Mouse (Mus musculus): ENCODE measurements around the gene Klhl3. TPM values are rescaled to one million over a fixed set of nuclear protein-coding genes. Genes with fewer than 3 reads are reported as not detected.
A peak's percentile ranks its signal among the peaks of the same experiment; 100 is the strongest.

Gene Klhl3
- polyA plus RNA-seq, 1 experiment from 2014 or later: 0.91 TPM

- H3K27ac ChIP-seq: no peak overlapping the region
- no peak overlapping the region for H3K4me3 ChIP-seq (replicated peaks)
- WGBS (ENCODE audit: insufficient replicate concordance): 62% methylated on average over 6 of the region's 6 CpGs
- no peak for ATAC-seq (ENCODE audit: low read depth)
- H3K27me3 ChIP-seq: no peaks in the 10 kb centered on the region
- H3K9ac ChIP-seq: no peak overlapping the region
- no peak for DNase-seq
- H3K4me2 ChIP-seq: no peak overlapping the region
- H3K9me3 ChIP-seq (replicated peaks): no peaks in the 10 kb centered on the region
- no peaks in the 10 kb centered on the region for H3K4me1 ChIP-seq (replicated peaks)
- H3K36me3 ChIP-seq: no peaks in the 10 kb centered on the region
Measured at GRCm38 (mm10) chr13:58017298-58017697, 96.1 kb downstream of the Klhl3 start.

- no peak overlapping the region for H3K4me3 ChIP-seq (replicated peaks)
- 54% methylated on average over 14 of the region's 14 CpGs for WGBS (ENCODE audit: insufficient replicate concordance)
- no peaks in the 10 kb centered on the region for H3K36me3 ChIP-seq
- H3K4me2 ChIP-seq: no peak overlapping the region
- ATAC-seq (ENCODE audit: low read depth): no peak
- H3K9me3 ChIP-seq (replicated peaks): no peaks in the 10 kb centered on the region
- no peak overlapping the region for H3K27ac ChIP-seq
- H3K4me1 ChIP-seq (replicated peaks): no peaks in the 10 kb centered on the region
- DNase-seq: peak; percentile 6
- no peaks in the 10 kb centered on the region for H3K27me3 ChIP-seq
- no peak overlapping the region for H3K9ac ChIP-seq
Measured at GRCm38 (mm10) chr13:58012067-58012925, 101.1 kb downstream of the Klhl3 start.

- Histone ChIP-seq H3K4me3 (replicated peaks) (no peak overlapping the region), H3K27ac (no peak overlapping the region), H3K36me3 (no peaks in the 10 kb centered on the region), H3K4me1 (replicated peaks) (no peaks in the 10 kb centered on the region), H3K9me3 (replicated peaks) (no peaks in the 10 kb centered on the region), H3K27me3 (no peaks in the 10 kb centered on the region), H3K4me2 (no peak overlapping the region), H3K9ac (no peak overlapping the region)
- DNase-seq: no peak
- ATAC-seq (ENCODE audit: low read depth): no peak
- 41% methylated on average over 2 of the region's 2 CpGs for WGBS (ENCODE audit: insufficient replicate concordance)
Measured at GRCm38 (mm10) chr13:58011526-58011925, 101.9 kb downstream of the Klhl3 start.

GRCm38 (mm10) chr13:58010416-58010815, 103.0 kb downstream of the Klhl3 start:
- no peak overlapping the region for H3K4me2 ChIP-seq
- ATAC-seq (ENCODE audit: low read depth) (no peak), DNase-seq (no peak)
- no peaks in the 10 kb centered on the region for H3K4me1 ChIP-seq (replicated peaks)
- no peak overlapping the region for H3K27ac ChIP-seq
- H3K9ac ChIP-seq: no peak overlapping the region
- WGBS (ENCODE audit: insufficient replicate concordance): 68% methylated on average over 7 of the region's 7 CpGs
- H3K36me3 ChIP-seq: no peaks in the 10 kb centered on the region
- H3K27me3 ChIP-seq: no peaks in the 10 kb centered on the region
- no peaks in the 10 kb centered on the region for H3K9me3 ChIP-seq (replicated peaks)
- H3K4me3 ChIP-seq (replicated peaks): no peak overlapping the region

GRCm38 (mm10) chr13:58009275-58009674, 104.1 kb downstream of the Klhl3 start:
- ATAC-seq (ENCODE audit: low read depth) (no peak), DNase-seq (no peak)
- Histone ChIP-seq H3K4me1 (replicated peaks) (no peaks in the 10 kb centered on the region), H3K9me3 (replicated peaks) (no peaks in the 10 kb centered on the region), H3K4me2 (no peak overlapping the region), H3K27ac (no peak overlapping the region), H3K27me3 (no peaks in the 10 kb centered on the region), H3K9ac (no peak overlapping the region), H3K4me3 (replicated peaks) (no peak overlapping the region), H3K36me3 (no peaks in the 10 kb centered on the region)
- WGBS (ENCODE audit: insufficient replicate concordance): 67% methylated on average over 13 of the region's 13 CpGs

GRCm38 (mm10) chr13:58008038-58008364, 105.4 kb downstream of the Klhl3 start:
- Histone ChIP-seq H3K27me3 (no peaks in the 10 kb centered on the region), H3K4me2 (no peak overlapping the region), H3K27ac (no peak overlapping the region), H3K4me1 (replicated peaks) (no peaks in the 10 kb centered on the region), H3K4me3 (replicated peaks) (no peak overlapping the region), H3K9me3 (replicated peaks) (no peaks in the 10 kb centered on the region), H3K9ac (no peak overlapping the region), H3K36me3 (no peaks in the 10 kb centered on the region)
- ATAC-seq (ENCODE audit: low read depth) (no peak), DNase-seq (no peak)
- WGBS (ENCODE audit: insufficient replicate concordance): 79% methylated on average over 5 of the region's 5 CpGs

GRCm38 (mm10) chr13:58007256-58008037, 105.9 kb downstream of the Klhl3 start:
- Histone ChIP-seq H3K4me3 (replicated peaks) (no peak overlapping the region), H3K27me3 (no peaks in the 10 kb centered on the region), H3K9ac (no peak overlapping the region), H3K9me3 (replicated peaks) (no peaks in the 10 kb centered on the region), H3K27ac (no peak overlapping the region), H3K4me1 (replicated peaks) (no peaks in the 10 kb centered on the region), H3K4me2 (no peak overlapping the region), H3K36me3 (no peaks in the 10 kb centered on the region)
- DNase-seq (no peak), ATAC-seq (ENCODE audit: low read depth) (no peak)
- WGBS (ENCODE audit: insufficient replicate concordance): 55% methylated on average over 16 of the region's 16 CpGs

- no peak overlapping the region for H3K9ac ChIP-seq
- H3K4me3 ChIP-seq (replicated peaks): no peak overlapping the region
- H3K4me1 ChIP-seq (replicated peaks): no peaks in the 10 kb centered on the region
- no peak overlapping the region for H3K27ac ChIP-seq
- no peak for DNase-seq
- ATAC-seq (ENCODE audit: low read depth): no peak
- H3K9me3 ChIP-seq (replicated peaks): no peaks in the 10 kb centered on the region
- H3K4me2 ChIP-seq: no peak overlapping the region
- 78% methylated on average over 3 of the region's 3 CpGs for WGBS (ENCODE audit: insufficient replicate concordance)
- no peaks in the 10 kb centered on the region for H3K36me3 ChIP-seq
- no peaks in the 10 kb centered on the region for H3K27me3 ChIP-seq
Measured at GRCm38 (mm10) chr13:58001792-58002191, 111.6 kb downstream of the Klhl3 start.

GRCm38 (mm10) chr13:57996536-57996935, 116.9 kb downstream of the Klhl3 start:
- Histone ChIP-seq H3K36me3 (no peaks in the 10 kb centered on the region), H3K4me1 (replicated peaks) (0 out of 2 replicates have a peak, but pooled peaks cover 7% of the 10 kb centered on the region), H3K4me3 (replicated peaks) (no peak overlapping the region), H3K27me3 (no peaks in the 10 kb centered on the region), H3K27ac (no peak overlapping the region), H3K9me3 (replicated peaks) (no peaks in the 10 kb centered on the region), H3K9ac (no peak overlapping the region), H3K4me2 (no peak overlapping the region)
- ATAC-seq (ENCODE audit: low read depth) (no peak), DNase-seq (no peak)
- WGBS (ENCODE audit: insufficient replicate concordance): 52% methylated on average over 11 of the region's 11 CpGs

- no peak overlapping the region for H3K4me3 ChIP-seq (replicated peaks)
- H3K9ac ChIP-seq: no peak overlapping the region
- no peak overlapping the region for H3K4me2 ChIP-seq
- H3K9me3 ChIP-seq (replicated peaks): no peaks in the 10 kb centered on the region
- no peaks in the 10 kb centered on the region for H3K36me3 ChIP-seq
- DNase-seq (no peak), ATAC-seq (ENCODE audit: low read depth) (no peak)
- whole genome bisulfite sequencing (ENCODE audit: insufficient replicate concordance): 20% methylated on average over 13 of the region's 13 CpGs
- H3K27me3 ChIP-seq: no peaks in the 10 kb centered on the region
- H3K27ac ChIP-seq: no peak overlapping the region
- H3K4me1 ChIP-seq (replicated peaks): 0 out of 2 replicates have a peak, but pooled peaks cover 7% of the 10 kb centered on the region
Measured at GRCm38 (mm10) chr13:57995864-57996263, 117.5 kb downstream of the Klhl3 start.

GRCm38 (mm10) chr13:57984637-57985036, 128.8 kb downstream of the Klhl3 start:
- 0 out of 2 replicates have a peak, but pooled peaks cover 11% of the 10 kb centered on the region for H3K4me1 ChIP-seq (replicated peaks)
- no peak for ATAC-seq (ENCODE audit: low read depth)
- H3K9me3 ChIP-seq (replicated peaks): no peaks in the 10 kb centered on the region
- no peak for DNase-seq
- no peak overlapping the region for H3K4me3 ChIP-seq (replicated peaks)
- no peak overlapping the region for H3K9ac ChIP-seq
- H3K4me2 ChIP-seq: no peak overlapping the region
- H3K27me3 ChIP-seq: no peaks in the 10 kb centered on the region
- 69% methylated on average over 10 of the region's 10 CpGs for WGBS (ENCODE audit: insufficient replicate concordance)
- no peaks in the 10 kb centered on the region for H3K36me3 ChIP-seq
- H3K27ac ChIP-seq: no peak overlapping the region
